In the genomic region with DNA sequence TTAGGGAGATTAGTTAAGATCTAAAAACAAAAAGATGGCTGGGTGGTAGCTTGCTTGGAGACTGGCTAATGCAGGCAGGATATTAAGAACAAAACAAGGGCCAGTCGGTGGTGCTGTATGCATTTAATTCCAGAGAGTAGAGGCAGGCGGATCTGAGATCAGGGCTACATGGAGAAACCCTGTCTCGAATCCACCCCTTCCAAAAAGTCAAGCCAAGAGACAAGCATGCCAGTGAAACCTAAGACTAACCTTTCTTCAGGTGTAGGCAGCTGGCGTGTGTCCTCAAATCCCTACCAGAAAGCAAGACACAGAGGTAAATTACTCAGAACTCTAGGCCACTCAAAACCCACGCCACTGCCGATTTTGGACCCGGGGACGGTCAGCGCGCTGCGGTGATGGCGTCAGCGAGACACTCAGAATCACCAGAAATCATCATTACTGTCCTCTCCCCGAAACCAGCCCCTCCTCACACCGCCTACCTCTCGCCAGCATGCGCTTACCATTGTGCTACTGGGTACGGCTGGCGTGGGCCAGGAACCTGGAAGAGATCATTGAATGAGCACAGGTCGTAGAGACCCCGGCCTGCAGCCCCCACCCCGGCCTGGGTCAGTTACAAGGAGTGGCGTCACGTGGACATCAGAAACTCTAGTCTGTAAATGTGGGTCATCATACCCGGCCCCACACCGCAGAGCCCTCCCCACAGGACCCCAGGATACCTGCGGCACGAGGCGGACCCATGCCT, we compare ENCODE assay signal across 7 mouse cellular contexts. TPM values are rescaled to one million over a fixed set of nuclear protein-coding genes. Genes with fewer than 3 reads are reported as not detected.
DNase-seq lines count a peak whose midpoint lies in the region; ATAC-seq lines count a peak whose summit lies in the region.

No protein-coding gene starts in this region.

- H3K4me1 ChIP-seq in brown adipose tissue, adult 24 weeks (ENCODE audit: control insufficient read depth, insufficient read depth, insufficient read length, low read length) = no peaks in the 10 kb centered on the region
- H3K4me1 ChIP-seq in forebrain, embryonic 14.5 days (ENCODE audit: control insufficient read depth, insufficient read depth, low read length) = peaks cover 9% of the 10 kb centered on the region
- H3K4me1 ChIP-seq in limb, embryonic 15.5 days = peaks cover 15% of the 10 kb centered on the region

- H3K27ac ChIP-seq in brown adipose tissue, adult 24 weeks (replicated peaks; ENCODE audit: low read depth, low read length) = peak overlapping the region; percentile 73
- H3K27ac ChIP-seq in forebrain, embryonic 14.5 days (ENCODE audit: low read depth, low read length) = peak overlapping the region; percentile 93
- H3K27ac ChIP-seq in limb, embryonic 15.5 days = peak overlapping the region; percentile 91

- H3K27me3 ChIP-seq in forebrain, embryonic 14.5 days (replicated peaks; ENCODE audit: control insufficient read depth, insufficient read depth, low read length) = 0 out of 2 replicates have a peak, but pooled peaks cover 7% of the 10 kb centered on the region
- H3K27me3 ChIP-seq in limb, embryonic 15.5 days = peaks cover 16% of the 10 kb centered on the region

- ATAC-seq in forebrain, embryonic 14.5 days = no peak; the same call in none of the 2 replicates
- peak; percentile 26; the same call in 1 of the 2 replicates for ATAC-seq in limb, embryonic 15.5 days (ENCODE audit: insufficient number of reproducible peaks, low FRiP score, low TSS enrichment, low read depth)

- peak; percentile 65 for DNase-seq in layer of hippocampus, adult 9-11 months
- DNase-seq in layer of hippocampus, adult 9-10 months (ENCODE audit: low spot score) = no peak
- DNase-seq in forebrain, embryonic 14.5 days (ENCODE audit: low spot score) = peak; percentile 32
- DNase-seq in right cerebral cortex, postnatal 25 days = peak; percentile 70
- no peak for DNase-seq in gastrocnemius, adult 8-10 months (ENCODE audit: low spot score in 2 of 2)

- WGBS in forebrain, embryonic 14.5 days = under 1% methylated on average over 29 of the region's 29 CpGs
- under 1% methylated on average over 29 of the region's 29 CpGs for WGBS in limb, embryonic 15.5 days

- H3K9ac ChIP-seq in forebrain, embryonic 14.5 days (ENCODE audit: low read length) = peak overlapping the region; percentile 100
- peak overlapping the region; percentile 96 for H3K9ac ChIP-seq in limb, embryonic 15.5 days

- H3K4me2 ChIP-seq in forebrain, embryonic 14.5 days (ENCODE audit: low read length) = peak overlapping the region; percentile 98
- H3K4me2 ChIP-seq in limb, embryonic 15.5 days = peak overlapping the region; percentile 66

- no peaks in the 10 kb centered on the region for H3K9me3 ChIP-seq in forebrain, embryonic 14.5 days (replicated peaks; ENCODE audit: control insufficient read depth, low read length)
- no peaks in the 10 kb centered on the region for H3K9me3 ChIP-seq in limb, embryonic 15.5 days

- H3K4me3 ChIP-seq in brown adipose tissue, adult 24 weeks (ENCODE audit: insufficient read depth, low read depth, low read length) = peak overlapping the region; percentile 98
- H3K4me3 ChIP-seq in forebrain, embryonic 14.5 days (ENCODE audit: low read depth, low read length) = peak overlapping the region; percentile 99
- peak overlapping the region; percentile 88 for H3K4me3 ChIP-seq in limb, embryonic 15.5 days

- H3K36me3 ChIP-seq in forebrain, embryonic 14.5 days (ENCODE audit: control insufficient read depth, insufficient read depth, low read length) = peaks cover 34% of the 10 kb centered on the region
- peaks cover 20% of the 10 kb centered on the region for H3K36me3 ChIP-seq in limb, embryonic 15.5 days

RNA-seq across cellular contexts. Expression of a gene that starts 7.2 kb away (rescaled TPM):
- 5.2 and 26.8 TPM in 2 replicates for polyA plus RNA-seq in brown adipose tissue, adult 24 weeks (2012; ENCODE audit: insufficient read depth, insufficient read length, missing spikeins)
- polyA plus RNA-seq in forebrain, embryonic 14.5 days (2014; fragmentation: Nextera tagmentation; extraction: Ambion mirVana) = 0.15 TPM in 1 of 2 replicates, not detected in the other
- polyA plus RNA-seq in limb, embryonic 15.5 days (2015; fragmentation: Nextera tagmentation; extraction: Ambion mirVana) = 3.3 and 3.6 TPM in 2 replicates
- 10 to 100 TPM in 1 of 4 experiments, 1 to 10 TPM in 3; 2.4 to 13.6 (median 3.7) TPM for total RNA-seq in gastrocnemius, adult 8-10 months (2022)

RNA-seq across cellular contexts. Expression of a gene that starts 17.9 kb away (rescaled TPM):
- polyA plus RNA-seq in brown adipose tissue, adult 24 weeks (2012; ENCODE audit: insufficient read depth, insufficient read length, missing spikeins) = not detected in 2 replicates
- polyA plus RNA-seq in forebrain, embryonic 14.5 days (2014; fragmentation: Nextera tagmentation; extraction: Ambion mirVana) = not detected in 2 replicates
- not detected in 2 replicates for polyA plus RNA-seq in limb, embryonic 15.5 days (2015; fragmentation: Nextera tagmentation; extraction: Ambion mirVana)
- total RNA-seq in gastrocnemius, adult 8-10 months (2022) = not detected

RNA-seq across cellular contexts. Expression of a gene that starts 20.1 kb away (rescaled TPM):
- polyA plus RNA-seq in brown adipose tissue, adult 24 weeks (2012; ENCODE audit: insufficient read depth, insufficient read length, missing spikeins) = 6.3 and 18.9 TPM in 2 replicates
- polyA plus RNA-seq in forebrain, embryonic 14.5 days (2014; fragmentation: Nextera tagmentation; extraction: Ambion mirVana) = 1.4 and 3.7 TPM in 2 replicates
- 31.7 and 32.0 TPM in 2 replicates for polyA plus RNA-seq in limb, embryonic 15.5 days (2015; fragmentation: Nextera tagmentation; extraction: Ambion mirVana)
- 10 to 100 TPM in 1 of 4 experiments, 1 to 10 TPM in 3; 4.2 to 17.8 (median 5.3) TPM for total RNA-seq in gastrocnemius, adult 8-10 months (2022)

RNA-seq across cellular contexts. Expression of a gene that starts 20.7 kb away (rescaled TPM):
- polyA plus RNA-seq in brown adipose tissue, adult 24 weeks (2012; ENCODE audit: insufficient read depth, insufficient read length, missing spikeins) = 0.48 and 0.71 TPM in 2 replicates
- 1.3 and 1.4 TPM in 2 replicates for polyA plus RNA-seq in forebrain, embryonic 14.5 days (2014; fragmentation: Nextera tagmentation; extraction: Ambion mirVana)
- 0.46 and 0.65 TPM in 2 replicates for polyA plus RNA-seq in limb, embryonic 15.5 days (2015; fragmentation: Nextera tagmentation; extraction: Ambion mirVana)
- total RNA-seq in gastrocnemius, adult 8-10 months (2022) = 10 to 100 TPM; 19.4 to 26.1 (median 20.2) TPM

RNA-seq across cellular contexts. Expression of a gene that starts 20.8 kb away (rescaled TPM):
- 9.1 and 10.2 TPM in 2 replicates for polyA plus RNA-seq in brown adipose tissue, adult 24 weeks (2012; ENCODE audit: insufficient read depth, insufficient read length, missing spikeins)
- polyA plus RNA-seq in forebrain, embryonic 14.5 days (2014; fragmentation: Nextera tagmentation; extraction: Ambion mirVana) = 16.2 and 20.0 TPM in 2 replicates
- polyA plus RNA-seq in limb, embryonic 15.5 days (2015; fragmentation: Nextera tagmentation; extraction: Ambion mirVana) = 20.1 and 20.5 TPM in 2 replicates
- total RNA-seq in gastrocnemius, adult 8-10 months (2022) = 10 to 100 TPM in 2 of 4 experiments, 1 to 10 TPM in 2; 8.8 to 11.6 (median 10.5) TPM

Comparison
In these comparisons a context has a peak if more than half of its experiments do, and no peak if none do; other contexts are left out.
1. DNase-seq: peak in layer of hippocampus, adult 9-11 months (single experiment), forebrain, embryonic 14.5 days (single experiment) and right cerebral cortex, postnatal 25 days (single experiment); none in layer of hippocampus, adult 9-10 months (single experiment) and gastrocnemius, adult 8-10 months (0 of 2).
2. Peak in every context shown above with its lines, with median percentiles within 50 percentile points of each other: H3K27ac ChIP-seq and H3K4me3 ChIP-seq.